Mouse (Mus musculus): ENCODE measurements around the gene Ercc4.

GRCm38 (mm10) chr16:13117967-13118430 is 8.5 kb downstream of the Ercc4 start:
- TF ChIP-seq CTCF (IDR thresholded peaks at IDR 0.05; ENCODE audit: low read depth), result no peak
- no peak for TF ChIP-seq EP300 (IDR thresholded peaks at IDR 0.05; ENCODE audit: low read depth)

Data from liver, embryonic 14.5 days (tissue).